Mouse (Mus musculus) forebrain, embryonic 16.5 days (tissue): ENCODE measurements around the gene Zdhhc14. TPM values are rescaled to one million over a fixed set of nuclear protein-coding genes. Genes with fewer than 3 reads are reported as not detected.
A peak's percentile ranks its signal among the peaks of the same experiment; 100 is the strongest.

Source experiments
- ATAC-seq: fragments of 200-750 bp; cut with Nextera tagmentation; 2 replicates; pipeline ENCODE4 v1.8.0; 2017; ENCODE audit warnings: mild to moderate bottlenecking, moderate library complexity
- H3K27ac ChIP-seq: fragments of 300-500 bp; sonication (generic); 2 replicates; pipeline ENCODE4 v1.5.1; 2014; ENCODE audit warnings: low read length, control low read depth
- H3K27me3 ChIP-seq: fragments of 300-500 bp; sonication (generic); replicated peaks from 2 replicates; pipeline ENCODE4 v1.6.1; 2014; ENCODE audit warnings: low read length; ENCODE audit not compliant: control insufficient read depth, insufficient read depth
- H3K36me3 ChIP-seq: fragments of 300-500 bp; sonication (generic); 2 replicates; pipeline ENCODE4 v1.6.1; 2014; ENCODE audit not compliant: control insufficient read depth, insufficient read depth
- H3K4me1 ChIP-seq: fragments of 300-500 bp; sonication (generic); replicated peaks from 2 replicates; pipeline ENCODE4 v1.6.1; 2014; ENCODE audit warnings: low read length; ENCODE audit not compliant: control insufficient read depth, insufficient read depth
- H3K4me2 ChIP-seq: fragments of 300-500 bp; sonication (generic); 2 replicates; pipeline ENCODE4 v1.6.1; 2014; ENCODE audit warnings: mild to moderate bottlenecking, low read length, control low read depth
- H3K4me3 ChIP-seq: fragments of 300-500 bp; sonication (generic); replicated peaks from 2 replicates; pipeline ENCODE4 v1.5.1; 2014; ENCODE audit warnings: mild to moderate bottlenecking, low read length, control low read depth
- H3K9ac ChIP-seq: fragments of 300-500 bp; sonication (generic); replicated peaks from 2 replicates; pipeline ENCODE4 v1.6.1; 2014; ENCODE audit warnings: low read depth, low read length, control low read depth
- H3K9me3 ChIP-seq: fragments of 300-500 bp; sonication (generic); 2 replicates; pipeline ENCODE4 v1.6.1; 2016; ENCODE audit warnings: low read length; ENCODE audit not compliant: control insufficient read depth
- WGBS: fragments of 180-500 bp; shearing (Covaris S2); extraction: QIAGEN DNeasy Blood & Tissue Kit; methylation state at CpG from one replicate; pipeline ENCODE4 v1.1.7; 2014; 5-methylcytosine and 5-hydroxymethylcytosine counted together
- polyA plus RNA-seq: library from polyadenylated mRNA; unstranded; fragments of >200 nt; fragmentation: Nextera tagmentation; extraction: Ambion mirVana; gene quantifications from 2 replicates; pipeline ENCODE4 v1.2.1, GENCODE M21; 2015

The Zdhhc14 gene
- polyA plus RNA-seq, result 6.6 and 8.1 TPM in 2 replicates

DNA sequence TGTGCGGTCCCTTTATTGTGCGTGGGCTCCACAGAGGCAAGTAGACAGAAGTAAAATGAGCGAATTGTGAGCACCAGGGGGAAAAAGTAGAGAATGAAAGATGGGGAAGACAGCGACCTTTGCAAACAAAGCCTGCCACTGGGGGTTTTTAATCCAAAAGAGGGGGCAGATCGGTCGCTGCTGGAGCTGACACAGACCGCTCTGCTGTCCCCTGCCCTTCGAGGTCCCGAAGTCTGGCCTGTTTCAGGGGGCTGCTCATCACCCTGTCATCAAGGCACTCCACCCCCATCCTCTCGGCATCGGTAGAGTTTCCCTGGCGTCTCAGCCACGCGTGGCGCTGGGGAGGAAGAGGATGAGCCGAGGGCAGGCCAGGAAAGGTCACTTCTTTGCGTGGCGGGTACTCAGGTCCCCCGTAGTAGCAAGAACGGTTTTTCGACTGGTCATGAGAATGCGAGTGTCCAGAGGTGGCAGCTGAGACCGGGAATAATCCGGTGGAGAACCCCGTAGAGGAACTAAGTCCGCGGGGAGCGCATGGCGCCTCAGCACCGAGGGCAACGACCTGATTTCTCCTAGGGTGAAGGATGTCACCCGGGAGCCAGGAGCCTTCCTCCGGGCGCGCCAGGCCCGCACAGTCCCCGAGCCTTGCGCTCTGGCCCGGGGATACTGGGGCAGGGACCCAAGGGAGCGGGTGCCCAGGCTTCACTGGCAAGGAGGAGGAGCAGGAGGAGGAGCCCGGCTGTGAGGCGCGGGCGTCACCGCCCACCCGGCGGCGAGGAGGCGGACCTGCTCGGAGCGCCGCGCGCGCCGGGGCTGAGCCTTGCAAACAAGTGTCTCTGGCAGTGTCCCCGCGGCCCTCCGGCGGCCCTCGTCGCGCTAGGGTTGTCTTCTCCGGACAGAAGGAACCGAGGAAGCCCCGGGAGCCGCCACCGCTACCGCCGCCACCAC lies at the start of gene Zdhhc14:
Zdhhc14 (plus strand) TSS at position 757 of the 945 bp plus-strand sequence.
- Histone ChIP-seq H3K9ac (peak within 1 kb of the TSS; percentile 80), H3K27ac (peak within 1 kb of the TSS; percentile 99), H3K4me3 (peak within 1 kb of the TSS; percentile 75), H3K27me3 (0 out of 2 replicates have a peak, but pooled peaks cover 3% of the 10 kb centered on the region), H3K36me3 (no peaks in the 10 kb centered on the region), H3K9me3 (no peaks in the 10 kb centered on the region), H3K4me1 (peaks cover 23% of the 10 kb centered on the region), H3K4me2 (peak within 1 kb of the TSS; percentile 75)
- under 1% methylated on average over 70 of the region's 70 CpGs for WGBS
- peak; percentile 90 for ATAC-seq

DNA sequence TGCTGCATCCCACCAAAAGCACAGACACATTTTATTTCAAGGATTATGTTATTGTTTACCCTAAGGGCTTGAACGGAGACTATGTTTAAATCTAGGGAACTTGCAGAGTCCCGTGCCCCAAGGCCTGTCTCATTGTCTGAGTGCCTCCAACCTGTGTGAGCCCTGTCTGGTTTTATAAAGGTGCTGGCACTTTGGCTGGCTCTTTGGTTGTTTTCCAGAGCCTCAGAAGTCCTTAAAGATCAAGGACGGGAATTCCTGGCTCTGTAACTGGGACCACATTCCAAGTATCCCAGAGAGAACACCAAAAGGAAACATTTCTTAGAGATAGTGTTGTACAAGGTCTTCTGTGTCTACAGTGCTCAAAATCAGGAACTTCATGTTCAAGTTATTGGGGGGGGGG lies 49.1 kb upstream of the Zdhhc14 start:
- Histone ChIP-seq H3K4me1 (peaks cover 13% of the 10 kb centered on the region), H3K4me3 (no peak overlapping the region), H3K9me3 (no peaks in the 10 kb centered on the region), H3K27me3 (no peaks in the 10 kb centered on the region), H3K9ac (no peak overlapping the region), H3K4me2 (no peak overlapping the region), H3K36me3 (no peaks in the 10 kb centered on the region), H3K27ac (no peak overlapping the region)
- WGBS, result 60% methylated on average over 3 of the region's 3 CpGs
- no peak for ATAC-seq

DNA sequence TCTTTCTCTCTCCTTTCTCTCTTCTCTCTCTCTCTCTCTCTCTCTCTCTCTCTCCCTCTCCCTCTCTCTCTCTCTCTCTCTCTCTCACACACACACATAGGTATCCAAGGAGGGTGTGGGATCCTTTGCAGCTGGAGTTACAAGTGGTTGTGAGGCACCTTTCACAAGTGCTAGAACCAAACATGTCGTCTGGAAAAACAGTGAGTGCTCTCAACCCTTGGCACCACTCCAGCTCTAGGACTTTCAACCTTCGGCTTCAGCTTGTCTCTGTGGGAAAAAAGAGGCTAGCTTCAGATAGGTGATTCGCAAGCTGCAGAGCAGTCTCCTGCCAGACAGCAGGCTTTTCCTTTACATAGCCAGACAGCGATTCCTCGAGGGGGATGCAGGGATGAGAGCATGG lies 48.6 kb upstream of the Zdhhc14 start:
- no peak for ATAC-seq
- 48% methylated on average over 5 of the region's 5 CpGs for WGBS
- H3K27ac ChIP-seq, result no peak overlapping the region
- H3K4me2 ChIP-seq, result no peak overlapping the region
- peaks cover 12% of the 10 kb centered on the region for H3K4me1 ChIP-seq
- no peaks in the 10 kb centered on the region for H3K9me3 ChIP-seq
- H3K36me3 ChIP-seq, result no peaks in the 10 kb centered on the region
- no peak overlapping the region for H3K4me3 ChIP-seq
- no peak overlapping the region for H3K9ac ChIP-seq
- H3K27me3 ChIP-seq, result no peaks in the 10 kb centered on the region

DNA sequence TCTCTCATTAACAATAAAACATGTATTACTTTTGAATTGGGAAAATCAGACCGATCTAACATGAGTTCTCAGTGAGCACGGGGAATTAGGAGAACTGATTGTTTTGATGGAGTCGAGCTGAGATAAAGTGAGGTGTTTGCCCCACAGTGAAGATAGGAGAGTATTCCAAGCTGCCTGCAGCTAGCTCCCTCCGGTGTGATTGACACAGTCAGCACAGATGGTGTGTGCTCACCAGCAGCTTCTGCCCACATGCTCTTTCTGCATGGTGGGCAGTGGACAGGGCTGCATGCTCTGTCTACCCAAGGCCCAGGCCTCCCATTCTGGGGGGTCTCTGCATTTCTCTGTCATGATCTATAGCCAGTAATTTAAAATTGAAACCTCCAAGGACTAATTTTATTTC lies 38.7 kb upstream of the Zdhhc14 start:
- H3K36me3 ChIP-seq, result no peaks in the 10 kb centered on the region

DNA sequence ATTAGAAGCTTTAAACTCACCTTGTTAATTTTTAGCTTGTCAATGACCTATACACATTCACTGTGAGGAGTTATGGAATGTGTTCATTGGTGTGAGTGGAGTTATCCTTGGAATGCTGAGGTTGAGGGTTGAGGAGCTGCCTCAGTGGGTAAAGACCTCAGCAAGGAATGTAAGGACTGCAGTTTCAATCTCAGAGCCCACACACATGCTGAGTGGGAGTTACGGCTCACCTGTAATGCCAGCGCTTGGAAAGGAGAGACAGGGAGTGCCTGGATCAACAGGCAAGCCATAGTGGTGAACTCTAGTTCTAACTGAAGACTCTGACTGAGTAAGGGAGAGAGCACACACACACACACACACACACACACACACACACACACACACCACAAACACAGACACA lies 28.4 kb upstream of the Zdhhc14 start:
- Histone ChIP-seq H3K27ac (no peak overlapping the region), H3K9me3 (no peaks in the 10 kb centered on the region), H3K36me3 (no peaks in the 10 kb centered on the region), H3K27me3 (no peaks in the 10 kb centered on the region), H3K4me1 (no peaks in the 10 kb centered on the region), H3K9ac (no peak overlapping the region), H3K4me2 (no peak overlapping the region), H3K4me3 (no peak overlapping the region)
- ATAC-seq, result no peak
- 90% methylated on average over 2 of the region's 2 CpGs for WGBS

More for the DNA sequence above, 38.7 kb upstream of the Zdhhc14 start:
- H3K9ac ChIP-seq, result no peak overlapping the region
- no peaks in the 10 kb centered on the region for H3K4me1 ChIP-seq
- 73% methylated on average over 4 of the region's 4 CpGs for WGBS
- H3K4me2 ChIP-seq, result no peak overlapping the region
- no peak overlapping the region for H3K27ac ChIP-seq
- ATAC-seq, result no peak
- no peaks in the 10 kb centered on the region for H3K27me3 ChIP-seq
- no peaks in the 10 kb centered on the region for H3K9me3 ChIP-seq
- H3K4me3 ChIP-seq, result no peak overlapping the region

DNA sequence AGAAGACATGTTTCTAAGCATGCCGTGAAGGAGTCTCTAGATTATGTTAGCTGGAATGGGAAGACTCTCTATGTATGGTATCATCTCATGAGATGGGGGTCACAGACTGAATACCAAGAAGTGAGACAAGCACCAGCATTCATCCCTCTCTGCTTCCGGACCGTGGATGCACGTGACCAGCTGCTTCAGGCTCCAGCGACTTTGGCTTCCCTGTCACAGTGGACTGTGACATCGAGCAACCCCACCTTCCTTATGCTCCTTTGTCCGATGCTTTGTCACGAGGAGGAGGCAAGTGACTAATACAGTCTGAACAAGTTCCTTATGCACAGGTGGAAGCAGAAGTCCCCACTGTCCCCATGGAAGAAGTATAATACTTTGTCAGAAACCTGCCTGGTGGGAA lies 25.6 kb upstream of the Zdhhc14 start:
- Histone ChIP-seq H3K27ac (no peak overlapping the region), H3K4me1 (no peaks in the 10 kb centered on the region), H3K36me3 (no peaks in the 10 kb centered on the region), H3K27me3 (no peaks in the 10 kb centered on the region), H3K4me3 (no peak overlapping the region), H3K9ac (no peak overlapping the region), H3K4me2 (no peak overlapping the region), H3K9me3 (no peaks in the 10 kb centered on the region)
- no peak for ATAC-seq
- 84% methylated on average over 8 of the region's 8 CpGs for WGBS

DNA sequence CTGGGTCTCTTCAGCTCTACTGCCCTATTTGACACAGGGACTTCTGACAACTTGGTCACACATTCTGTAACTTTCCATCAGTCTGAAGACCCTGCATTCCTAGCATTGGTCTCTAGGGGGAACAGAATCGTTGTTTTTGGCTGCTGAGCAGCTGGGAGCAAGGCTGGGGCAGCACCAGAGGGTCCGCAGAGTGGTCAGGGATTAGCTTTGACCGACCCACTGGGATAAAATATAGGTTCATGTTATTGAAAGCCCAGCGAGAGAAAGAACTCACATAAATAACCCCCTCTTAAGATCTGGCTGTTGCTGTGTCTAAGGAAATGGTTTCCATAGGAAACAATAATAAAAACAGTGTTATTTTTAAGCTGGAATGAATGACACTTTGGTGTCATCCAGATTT lies 25.2 kb upstream of the Zdhhc14 start:
- no peak overlapping the region for H3K9ac ChIP-seq
- H3K4me2 ChIP-seq, result no peak overlapping the region
- H3K27ac ChIP-seq, result no peak overlapping the region
- H3K36me3 ChIP-seq, result no peaks in the 10 kb centered on the region
- H3K4me1 ChIP-seq, result no peaks in the 10 kb centered on the region
- 56% methylated on average over 4 of the region's 4 CpGs for WGBS
- ATAC-seq, result no peak
- H3K4me3 ChIP-seq, result no peak overlapping the region
- H3K27me3 ChIP-seq, result no peaks in the 10 kb centered on the region
- H3K9me3 ChIP-seq, result no peaks in the 10 kb centered on the region

DNA sequence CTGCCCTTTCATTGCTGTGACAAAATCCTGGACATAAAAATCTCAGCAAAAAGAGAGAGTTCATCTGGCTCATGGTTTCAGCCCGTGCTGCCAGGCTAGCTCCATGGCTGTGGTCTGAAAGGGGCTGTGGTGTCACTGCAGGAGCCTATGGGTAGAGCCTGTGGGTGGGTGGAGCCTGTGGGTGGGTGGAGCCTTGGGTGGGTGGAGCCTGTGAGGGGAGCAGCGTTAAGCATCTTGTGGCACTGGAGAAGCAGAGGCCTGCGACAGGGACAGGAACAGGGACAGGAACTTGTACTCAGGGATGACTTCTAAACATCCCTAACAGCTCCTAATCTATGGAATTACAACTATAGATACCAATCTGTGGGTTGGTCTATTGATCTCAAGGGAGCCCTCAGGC lies 20.1 kb upstream of the Zdhhc14 start:
- Histone ChIP-seq H3K4me3 (no peak overlapping the region), H3K27ac (no peak overlapping the region), H3K4me2 (no peak overlapping the region), H3K9me3 (no peaks in the 10 kb centered on the region), H3K36me3 (no peaks in the 10 kb centered on the region), H3K27me3 (no peaks in the 10 kb centered on the region), H3K4me1 (no peaks in the 10 kb centered on the region), H3K9ac (no peak overlapping the region)
- WGBS, result 41% methylated on average over 3 of the region's 3 CpGs
- no peak for ATAC-seq

DNA sequence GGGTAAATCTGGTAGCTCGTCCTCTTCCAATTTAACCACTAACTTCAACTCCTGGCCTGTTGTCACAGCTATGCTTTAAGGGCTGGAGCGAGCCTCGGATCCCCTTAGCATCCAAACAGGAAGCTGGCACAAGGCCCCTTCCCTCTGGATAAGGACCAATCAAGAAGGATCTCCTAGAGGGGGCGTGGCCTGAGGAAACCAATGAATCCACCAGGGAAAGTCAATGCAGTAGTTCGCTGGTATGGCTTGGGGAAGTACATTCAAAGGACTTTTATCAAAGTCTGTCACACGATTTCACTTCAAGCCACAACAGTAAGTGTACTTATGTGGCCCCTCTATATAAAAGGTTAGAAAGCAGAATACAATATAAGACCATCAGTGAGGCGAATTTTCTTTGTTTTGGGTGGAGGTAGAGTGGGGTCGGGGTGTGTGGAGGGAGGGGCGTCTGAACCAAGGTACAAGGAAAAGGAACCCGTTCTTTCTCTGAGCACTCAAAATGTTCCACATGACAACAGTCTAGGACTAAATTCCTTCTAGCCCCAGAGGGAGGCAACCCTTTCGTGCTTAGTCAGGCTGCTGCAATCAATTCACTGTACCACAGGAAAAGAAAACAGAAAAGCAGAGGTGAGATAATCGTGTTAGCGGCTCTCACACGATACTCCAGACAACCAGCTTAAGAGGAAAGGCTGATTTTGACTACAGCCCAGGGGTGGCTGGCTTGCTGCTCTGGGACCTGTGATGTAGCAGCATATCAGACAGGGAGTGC lies 16.2 kb upstream of the Zdhhc14 start:
- Histone ChIP-seq H3K27ac (no peak overlapping the region), H3K36me3 (no peaks in the 10 kb centered on the region), H3K4me2 (no peak overlapping the region), H3K9me3 (no peaks in the 10 kb centered on the region), H3K27me3 (no peaks in the 10 kb centered on the region), H3K9ac (no peak overlapping the region), H3K4me3 (no peak overlapping the region), H3K4me1 (no peaks in the 10 kb centered on the region)
- ATAC-seq, result no peak
- WGBS, result 60% methylated on average over 14 of the region's 14 CpGs
